13 mouse cellular contexts compared by ENCODE assay signal in the genomic region with DNA sequence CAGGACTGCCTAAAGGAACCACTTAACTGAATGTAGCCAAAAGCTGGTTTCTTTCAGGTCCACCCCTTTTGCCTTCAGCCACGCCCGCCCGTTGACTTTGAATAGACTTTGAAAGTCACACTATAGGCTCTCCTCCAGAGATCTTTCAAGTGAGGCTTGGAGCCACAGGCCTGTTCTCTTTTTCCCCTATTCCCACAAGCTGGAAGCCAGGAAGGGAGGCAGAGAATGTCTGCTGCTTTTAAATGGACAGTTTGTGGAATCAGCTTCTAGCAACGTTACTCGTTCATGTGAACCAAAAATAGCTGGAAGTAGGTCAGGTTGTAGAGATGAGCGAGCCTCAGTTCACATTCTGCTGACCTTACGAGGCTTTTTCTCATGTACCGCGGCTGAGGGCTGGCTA.
A peak's percentile ranks its signal among the peaks of the same experiment; 100 is the strongest.
DNase-seq lines count a peak whose midpoint lies in the region; ATAC-seq lines count a peak whose summit lies in the region.
"Had no signal": no experiment of that assay in that cellular context is flagged by ENCODE, and none has a peak within 500 bp of the region (broad histone marks: within the 10 kb centered on the region; RNA-seq: fewer than 3 reads in every experiment).

No protein-coding gene starts in this region.

- H3K27ac ChIP-seq in liver, embryonic 11.5 days (ENCODE audit: low read depth, low read length) = no peak overlapping the region
- peak overlapping the region; percentile 26; the same call in 1 of the 2 replicates for H3K27ac ChIP-seq in heart, embryonic 10.5 days
- H3K27ac ChIP-seq in midbrain, embryonic 16.5 days (ENCODE audit: low read length) = peak overlapping the region; percentile 66
- H3K27ac ChIP-seq in embryonic facial prominence, embryonic 10.5 days (replicated peaks) = no peak overlapping the region
- H3K27ac ChIP-seq: forebrain, embryonic 12.5 days; kidney, postnatal 0 days had no signal

- H3K9me3 ChIP-seq in liver, embryonic 11.5 days (ENCODE audit: control insufficient read depth, low read length) = no peaks in the 10 kb centered on the region
- no peaks in the 10 kb centered on the region for H3K9me3 ChIP-seq in heart, embryonic 10.5 days
- no peaks in the 10 kb centered on the region for H3K9me3 ChIP-seq in midbrain, embryonic 16.5 days (replicated peaks; ENCODE audit: control insufficient read depth, low read length, poor library complexity, severe bottlenecking)
- H3K9me3 ChIP-seq in embryonic facial prominence, embryonic 10.5 days = no peaks in the 10 kb centered on the region
- H3K9me3 ChIP-seq: forebrain, embryonic 12.5 days; midbrain, embryonic 12.5 days had no signal

- peaks cover 12% of the 10 kb centered on the region for H3K4me1 ChIP-seq in liver, embryonic 11.5 days (replicated peaks; ENCODE audit: control insufficient read depth, insufficient read depth, low read length)
- H3K4me1 ChIP-seq in heart, embryonic 10.5 days = peaks cover 20% of the 10 kb centered on the region
- H3K4me1 ChIP-seq in midbrain, embryonic 16.5 days (ENCODE audit: control insufficient read depth, insufficient read depth, low read length) = peaks cover 34% of the 10 kb centered on the region
- no peaks in the 10 kb centered on the region for H3K4me1 ChIP-seq in embryonic facial prominence, embryonic 10.5 days

- no peaks in the 10 kb centered on the region for H3K27me3 ChIP-seq in liver, embryonic 11.5 days (replicated peaks; ENCODE audit: control insufficient read depth, insufficient read depth, low read length)
- H3K27me3 ChIP-seq in heart, embryonic 10.5 days (ENCODE audit: insufficient read depth, poor library complexity, severe bottlenecking) = no peaks in the 10 kb centered on the region
- H3K27me3 ChIP-seq in midbrain, embryonic 16.5 days (ENCODE audit: control insufficient read depth, insufficient read depth, low read depth, low read length) = no peaks in the 10 kb centered on the region
- no peaks in the 10 kb centered on the region for H3K27me3 ChIP-seq in embryonic facial prominence, embryonic 10.5 days (replicated peaks; ENCODE audit: low read depth, poor library complexity, severe bottlenecking)
- H3K27me3 ChIP-seq: forebrain, embryonic 12.5 days; midbrain, embryonic 12.5 days; Patski had no signal

- no peak for DNase-seq in cerebellum, adult 8-10 months
- peak; percentile 45 for DNase-seq in liver
- no peak for DNase-seq in liver, embryonic 11.5 days (ENCODE audit: low spot score)
- DNase-seq in heart, embryonic 10.5 days (ENCODE audit: low spot score) = no peak
- no peak for DNase-seq in embryonic facial prominence, embryonic 10.5 days (ENCODE audit: low spot score)
- DNase-seq in gastrocnemius, postnatal 25 days = no peak
- DNase-seq: embryo, embryonic 11 days had no signal

- H3K4me3 ChIP-seq in liver, embryonic 11.5 days (ENCODE audit: low read depth, low read length) = no peak overlapping the region
- no peak overlapping the region for H3K4me3 ChIP-seq in heart, embryonic 10.5 days
- no peak overlapping the region for H3K4me3 ChIP-seq in midbrain, embryonic 16.5 days (ENCODE audit: low read depth, low read length)
- H3K4me3 ChIP-seq in embryonic facial prominence, embryonic 10.5 days = no peak overlapping the region
- H3K4me3 ChIP-seq: forebrain, embryonic 12.5 days; midbrain, embryonic 12.5 days had no signal

- no peak overlapping the region for H3K4me2 ChIP-seq in liver, embryonic 11.5 days
- H3K4me2 ChIP-seq in midbrain, embryonic 16.5 days (ENCODE audit: low read length) = no peak overlapping the region
- H3K4me2 ChIP-seq: forebrain, embryonic 12.5 days; midbrain, embryonic 12.5 days had no signal

- no peak overlapping the region for H3K9ac ChIP-seq in liver, embryonic 11.5 days (ENCODE audit: low read depth, low read length)
- no peak overlapping the region for H3K9ac ChIP-seq in midbrain, embryonic 16.5 days (ENCODE audit: low read depth, low read length)
- H3K9ac ChIP-seq: forebrain, embryonic 12.5 days; midbrain, embryonic 12.5 days had no signal

- H3K36me3 ChIP-seq in liver, embryonic 11.5 days (ENCODE audit: control insufficient read depth, insufficient read depth, low read length) = no peaks in the 10 kb centered on the region
- no peaks in the 10 kb centered on the region for H3K36me3 ChIP-seq in heart, embryonic 10.5 days
- H3K36me3 ChIP-seq in midbrain, embryonic 16.5 days (ENCODE audit: control insufficient read depth, insufficient read depth, low read length) = no peaks in the 10 kb centered on the region
- no peaks in the 10 kb centered on the region for H3K36me3 ChIP-seq in embryonic facial prominence, embryonic 10.5 days (replicated peaks)
- H3K36me3 ChIP-seq: forebrain, embryonic 12.5 days; midbrain, embryonic 12.5 days had no signal

- 77% methylated on average over 9 of the region's 9 CpGs for WGBS in liver, embryonic 11.5 days
- 66% methylated on average over 9 of the region's 9 CpGs for WGBS in heart, embryonic 10.5 days
- WGBS in midbrain, embryonic 16.5 days = 60% methylated on average over 9 of the region's 9 CpGs
- WGBS in embryonic facial prominence, embryonic 10.5 days = 81% methylated on average over 9 of the region's 9 CpGs

- 0 out of 2 replicates have a peak, but pooled peaks have one; percentile 11 for ATAC-seq in cerebellum, adult (ENCODE audit: insufficient number of reproducible peaks, low FRiP score, low TSS enrichment)
- ATAC-seq in liver, embryonic 11.5 days (replicated peaks; ENCODE audit: low FRiP score) = no peak
- no peak for ATAC-seq in midbrain, embryonic 16.5 days
- ATAC-seq: Patski had no signal

Comparison
In these comparisons a context has a peak if more than half of its experiments do, and no peak if none do; other contexts are left out.
1. H3K27ac ChIP-seq: peak in heart, embryonic 10.5 days (single experiment) and midbrain, embryonic 16.5 days (single experiment); none in liver, embryonic 11.5 days (single experiment) and embryonic facial prominence, embryonic 10.5 days (single experiment).